Mouse (Mus musculus) thymus, adult 2 months (tissue): ENCODE data around the gene 1700021F05Rik. TPM values are rescaled to one million over a fixed set of nuclear protein-coding genes. Genes with fewer than 3 reads are reported as not detected.
"Not testable (repeated sequence)": the region's sequence is repeated elsewhere in the genome, so short reads cannot be mapped to it uniquely, and the experiment has no call there.

Experiments used
- DNase-seq: peaks from one replicate; pipeline ENCODE4 v3.0.0; 2021
- H3K27ac ChIP-seq: fragments of 200-500 bp; 2 replicates; pipeline ENCODE4 v1.5.1; 2012; ENCODE audit warnings: low read length, control low read depth; ENCODE audit not compliant: control insufficient read depth, insufficient read depth
- H3K27me3 ChIP-seq: fragments of 200-500 bp; 2 replicates; pipeline ENCODE4 v1.6.1; 2012; ENCODE audit warnings: mild to moderate bottlenecking, low read length, moderate library complexity, mixed read lengths; ENCODE audit not compliant: control insufficient read depth, insufficient read depth
- H3K36me3 ChIP-seq: fragments of 200-500 bp; 2 replicates; pipeline ENCODE4 v1.6.1; 2012; ENCODE audit warnings: mild to moderate bottlenecking, low read length, moderate library complexity; ENCODE audit not compliant: control insufficient read depth, insufficient read depth
- H3K4me1 ChIP-seq: fragments of 200-500 bp; replicated peaks from 2 replicates; pipeline ENCODE4 v1.6.1; 2012; ENCODE audit warnings: low read length; ENCODE audit not compliant: control insufficient read depth, insufficient read depth
- H3K4me3 ChIP-seq: fragments of 200-500 bp; 2 replicates; pipeline ENCODE4 v1.5.1; 2012; ENCODE audit warnings: mild to moderate bottlenecking, low read length, control low read depth, moderate library complexity; ENCODE audit not compliant: control insufficient read depth, insufficient read depth
- CTCF ChIP-seq: fragments of 200-500 bp; IDR thresholded peaks from 2 replicates; pipeline ENCODE4 v1.5.1; 2012; ENCODE audit warnings: mild to moderate bottlenecking, control low read depth, low read length, moderate library complexity, borderline replicate concordance; ENCODE audit not compliant: control insufficient read depth, poor library complexity, insufficient read depth; ENCODE audit errors: extremely low read depth
- POLR2A ChIP-seq: fragments of 200-500 bp; IDR thresholded peaks from 2 replicates; pipeline ENCODE4 v1.6.1; 2012; ENCODE audit warnings: mild to moderate bottlenecking, low read length, control low read depth, moderate library complexity; ENCODE audit not compliant: control insufficient read depth, poor library complexity, insufficient read depth; ENCODE audit errors: extremely low read depth
- WGBS: fragments of 180-500 bp; shearing (Covaris S2); methylation state at CpG from one replicate; pipeline ENCODE4 v1.1.7; 2018; 5-methylcytosine and 5-hydroxymethylcytosine counted together
- polyA plus RNA-seq: library from polyadenylated mRNA; depleted of rRNA; stranded (reverse); fragments of >200 nt; gene quantifications from 2 replicates; pipeline ENCODE4 v1.2.3, GENCODE M21; 2012

1700021F05Rik gene
- polyA plus RNA-seq, 1 experiment: 8.0 TPM

GRCm38 (mm10) chr10:43541153-43541544 is 355 bp upstream of the 1700021F05Rik start:
- no peak overlapping the region for H3K4me3 ChIP-seq
- 45% methylated on average over 7 of the region's 8 CpGs for WGBS
- TF ChIP-seq POLR2A (no peak), CTCF (no peak)

GRCm38 (mm10) chr10:43539746-43540310 is 966 bp downstream of the 1700021F05Rik start:
- DNase-seq: no peak
- H3K27ac ChIP-seq: no peak overlapping the region
- no peaks in the 10 kb centered on the region for H3K36me3 ChIP-seq
- TF ChIP-seq CTCF (no peak), POLR2A (no peak)
- 27% methylated on average over 12 of the region's 12 CpGs for WGBS
- H3K4me1 ChIP-seq: peaks cover 2% of the 10 kb centered on the region
- no peaks in the 10 kb centered on the region for H3K27me3 ChIP-seq
- no peak overlapping the region for H3K4me3 ChIP-seq

More at GRCm38 (mm10) chr10:43541153-43541544, 355 bp upstream of the 1700021F05Rik start:
- Histone ChIP-seq H3K4me1 (peaks cover 2% of the 10 kb centered on the region), H3K27me3 (no peaks in the 10 kb centered on the region), H3K36me3 (no peaks in the 10 kb centered on the region), H3K27ac (no peak overlapping the region)
- DNase-seq: no peak

- H3K36me3 ChIP-seq: no peaks in the 10 kb centered on the region
- WGBS: 96% methylated on average over 5 of the region's 5 CpGs
- no peak for DNase-seq
- no peak for TF ChIP-seq CTCF
- no peak for TF ChIP-seq POLR2A
- H3K4me3 ChIP-seq: no peak overlapping the region
- no peaks in the 10 kb centered on the region for H3K27me3 ChIP-seq
- peaks cover 2% of the 10 kb centered on the region for H3K4me1 ChIP-seq
- H3K27ac ChIP-seq: no peak overlapping the region
These were observed 2.0 kb downstream of the 1700021F05Rik start for GRCm38 (mm10) chr10:43538831-43539230.

GRCm38 (mm10) chr10:43537652-43538051 is 3.1 kb downstream of the 1700021F05Rik start:
- no peak for TF ChIP-seq POLR2A
- TF ChIP-seq CTCF: no peak
- Histone ChIP-seq H3K4me3 (no peak overlapping the region), H3K27me3 (no peaks in the 10 kb centered on the region), H3K36me3 (no peaks in the 10 kb centered on the region), H3K4me1 (peaks cover 2% of the 10 kb centered on the region), H3K27ac (no peak overlapping the region)
- DNase-seq: no peak
- WGBS: 96% methylated on average over 7 of the region's 7 CpGs

- H3K27me3 ChIP-seq: no peaks in the 10 kb centered on the region
- H3K4me3 ChIP-seq: no peak overlapping the region
- peaks cover 14% of the 10 kb centered on the region for H3K36me3 ChIP-seq
- 45% methylated on average over 1 of the region's 1 CpGs for WGBS
- no peaks in the 10 kb centered on the region for H3K4me1 ChIP-seq
- DNase-seq: no peak
- H3K27ac ChIP-seq: no peak overlapping the region
- no peak for TF ChIP-seq CTCF
- TF ChIP-seq POLR2A: no peak
These were observed 6.4 kb downstream of the 1700021F05Rik start for GRCm38 (mm10) chr10:43534382-43534781.

GRCm38 (mm10) chr10:43527283-43528269 is 13.2 kb downstream of the 1700021F05Rik start:
- 82% methylated on average over 15 of the region's 15 CpGs for WGBS
- H3K4me1 ChIP-seq: no peaks in the 10 kb centered on the region
- peaks cover 14% of the 10 kb centered on the region for H3K36me3 ChIP-seq
- no peak overlapping the region for H3K4me3 ChIP-seq
- no peaks in the 10 kb centered on the region for H3K27me3 ChIP-seq
- DNase-seq: no peak
- TF ChIP-seq CTCF (no peak), POLR2A (no peak)
- no peak overlapping the region for H3K27ac ChIP-seq

- H3K27me3 ChIP-seq, H3K4me3 ChIP-seq, H3K36me3 ChIP-seq, H3K27ac ChIP-seq, H3K4me1 ChIP-seq, DNase-seq: not testable (repeated sequence)
- WGBS: 98% methylated on average over 10 of the region's 10 CpGs
These were observed 16.9 kb downstream of the 1700021F05Rik start, which contains the start of gene Gm9803 for GRCm38 (mm10) chr10:43523931-43524330. Gene Gm9803 (plus strand): TSS chr10:43524084.
